Mouse (Mus musculus): Measurements from ENCODE around the gene Xrcc1. TPM values are rescaled to one million over a fixed set of nuclear protein-coding genes. Genes with fewer than 3 reads are reported as not detected.

Gene Xrcc1
- total and polyA plus RNA-seq, 3 experiments, result 81.7 to 148 (median 136) TPM

GRCm38 (mm10) chr7:24584876-24585275, 38.8 kb downstream of the Xrcc1 start:
- Histone ChIP-seq H3K9me3 (replicated peaks; ENCODE audit: low read length) (peaks cover 15% of the 10 kb centered on the region), H3K9ac (ENCODE audit: insufficient read depth, low read depth) (no peak overlapping the region), H3K27ac (ENCODE audit: insufficient read depth, low read depth) (no peak overlapping the region), H3K4me2 (ENCODE audit: insufficient read depth, low read depth, poor library complexity, severe bottlenecking) (no peak overlapping the region), H3K4me1 (ENCODE audit: control insufficient read depth in 1 of 2, insufficient read depth in 2 of 2) (no peaks in the 10 kb centered on the region), H3K4me3 (replicated peaks in 1 of 3; ENCODE audit: low read depth in 2 of 3, low read length in 2 of 3, poor library complexity in 1 of 3) (no peak overlapping the region), H3K27me3 (replicated peaks) (no peaks in the 10 kb centered on the region), H3K36me3 (replicated peaks in 1 of 2; ENCODE audit: control insufficient read depth in 1 of 2, insufficient read depth in 1 of 2, low read length in 1 of 2) (no peaks in the 10 kb centered on the region), H3K79me2 (replicated peaks; ENCODE audit: control insufficient read depth, extremely low read depth, insufficient read depth, poor library complexity, severe bottlenecking) (no peaks in the 10 kb centered on the region)
- DNase-seq (ENCODE audit: extremely low read depth), result no peak
- dilution Hi-C loops (cut with MboI; ENCODE audit: extremely low pct_ligation_motif_present, extremely low pct_unique_long_range_greater_than_20kb, low sequenced_read_pairs) (no loop called here), in situ Hi-C loops (cut with MboI; ENCODE audit: low pct_ligation_motif_present, low pct_unique_long_range_greater_than_20kb, low sequenced_read_pairs) (no loop called here)
- TF ChIP-seq KAT2A (IDR thresholded peaks at IDR 0.05; ENCODE audit: insufficient replicate concordance, low read length), result no peak
- no peak for TF ChIP-seq ETS1 (conservative IDR thresholded peaks at IDR 0.05; ENCODE audit: low read depth, low read length)
- no peak for TF ChIP-seq MXI1 (IDR thresholded peaks at IDR 0.05; ENCODE audit: low read depth, low read length)
- no peak for TF ChIP-seq HCFC1 (IDR thresholded peaks at IDR 0.05; ENCODE audit: low read depth, low read length)

DNA sequence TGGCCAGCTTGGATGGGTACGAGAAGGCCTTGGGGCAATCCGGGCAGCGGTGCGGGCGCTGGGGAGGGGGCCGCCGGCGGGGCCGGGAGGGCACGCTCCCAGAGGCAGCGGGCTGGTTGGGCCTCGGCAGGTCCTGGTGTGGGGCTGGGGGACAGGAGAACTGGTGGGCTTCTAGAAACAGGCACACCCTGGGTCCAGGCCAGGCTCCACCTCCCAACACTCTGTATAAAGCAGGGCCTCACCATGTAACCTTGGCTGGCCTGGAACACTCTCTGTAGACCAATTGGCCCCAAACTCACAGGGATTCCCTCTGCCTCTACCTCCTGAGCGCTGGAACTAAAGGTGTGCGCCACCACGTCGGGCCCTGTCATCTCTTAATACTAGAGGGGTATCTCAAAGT, 39.9 kb downstream of the Xrcc1 start:
- dilution Hi-C loops (cut with MboI; ENCODE audit: extremely low pct_ligation_motif_present, extremely low pct_unique_long_range_greater_than_20kb, low sequenced_read_pairs), result no loop called here
- H3K27me3 ChIP-seq (replicated peaks), result no peaks in the 10 kb centered on the region
- in situ Hi-C loops (cut with MboI; ENCODE audit: low pct_ligation_motif_present, low pct_unique_long_range_greater_than_20kb, low sequenced_read_pairs), result no loop called here

DNA sequence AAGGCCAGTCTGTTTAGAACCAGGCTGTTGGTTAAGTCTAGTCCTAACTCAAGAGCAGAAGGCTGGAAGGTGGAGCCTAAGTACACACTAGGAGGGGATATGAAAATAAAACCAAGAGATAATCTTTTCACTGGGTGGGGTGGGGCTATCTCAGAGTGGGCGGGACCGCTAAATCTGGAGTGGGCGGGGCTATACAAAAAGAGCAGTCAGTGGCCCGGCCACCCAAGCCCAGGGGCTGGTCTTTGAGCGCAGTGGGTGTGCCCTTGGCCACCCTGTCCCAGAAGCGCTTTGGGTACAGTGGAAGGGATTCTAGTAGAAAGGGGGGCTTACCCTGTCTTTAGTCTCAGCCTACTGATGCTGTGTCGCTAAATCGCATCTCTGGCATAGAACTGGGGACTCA, 40.7 kb downstream of the Xrcc1 start:
- no peak for DNase-seq (ENCODE audit: extremely low read depth)
- Histone ChIP-seq H3K9me3 (replicated peaks; ENCODE audit: low read length) (peaks cover 15% of the 10 kb centered on the region), H3K4me3 (replicated peaks in 1 of 3; ENCODE audit: low read depth in 2 of 3, low read length in 2 of 3, poor library complexity in 1 of 3) (no peak overlapping the region), H3K9ac (ENCODE audit: insufficient read depth, low read depth) (no peak overlapping the region), H3K4me2 (ENCODE audit: insufficient read depth, low read depth, poor library complexity, severe bottlenecking) (no peak overlapping the region), H3K27ac (ENCODE audit: insufficient read depth, low read depth) (no peak overlapping the region), H3K79me2 (replicated peaks; ENCODE audit: control insufficient read depth, extremely low read depth, insufficient read depth, poor library complexity, severe bottlenecking) (no peaks in the 10 kb centered on the region), H3K27me3 (replicated peaks) (no peaks in the 10 kb centered on the region), H3K4me1 (ENCODE audit: control insufficient read depth in 1 of 2, insufficient read depth in 2 of 2) (peaks cover 3 to 10% of the 10 kb centered on the region in 2 experiments), H3K36me3 (replicated peaks in 1 of 2; ENCODE audit: control insufficient read depth in 1 of 2, insufficient read depth in 1 of 2, low read length in 1 of 2) (no peaks in the 10 kb centered on the region)
- TF ChIP-seq JUND (conservative IDR thresholded peaks at IDR 0.05; ENCODE audit: low read depth, low read length), result no peak
- TF ChIP-seq ETS1 (conservative IDR thresholded peaks at IDR 0.05; ENCODE audit: low read depth, low read length), result no peak
- no peak for TF ChIP-seq RCOR1 (conservative IDR thresholded peaks at IDR 0.05; ENCODE audit: low read depth, low read length)
- no peak for TF ChIP-seq ZKSCAN1 (IDR thresholded peaks at IDR 0.05; ENCODE audit: borderline replicate concordance, low read depth, low read length)
- TF ChIP-seq USF1 (IDR thresholded peaks at IDR 0.05; ENCODE audit: low read depth, low read length), result no peak
- TF ChIP-seq POLR2A (IDR thresholded peaks at IDR 0.05; ENCODE audit: low read depth, low read length), result no peak
- no peak for TF ChIP-seq EP300 (IDR thresholded peaks at IDR 0.05; ENCODE audit: low read length)
- TF ChIP-seq USF2 (conservative IDR thresholded peaks at IDR 0.05; ENCODE audit: low read depth, low read length), result no peak
- dilution Hi-C loops (cut with MboI; ENCODE audit: extremely low pct_ligation_motif_present, extremely low pct_unique_long_range_greater_than_20kb, low sequenced_read_pairs) (no loop called here), in situ Hi-C loops (cut with MboI; ENCODE audit: low pct_ligation_motif_present, low pct_unique_long_range_greater_than_20kb, low sequenced_read_pairs) (no loop called here)

More for the DNA sequence above, 39.9 kb downstream of the Xrcc1 start:
- no peak overlapping the region for H3K27ac ChIP-seq (ENCODE audit: insufficient read depth, low read depth)
- no peak overlapping the region for H3K9ac ChIP-seq (ENCODE audit: insufficient read depth, low read depth)
- H3K9me3 ChIP-seq (replicated peaks; ENCODE audit: low read length), result peaks cover 15% of the 10 kb centered on the region
- H3K4me3 ChIP-seq (replicated peaks in 1 of 3; ENCODE audit: low read depth in 2 of 3, low read length in 2 of 3, poor library complexity in 1 of 3), result no peak overlapping the region
- H3K36me3 ChIP-seq (replicated peaks in 1 of 2; ENCODE audit: control insufficient read depth in 1 of 2, insufficient read depth in 1 of 2, low read length in 1 of 2), result no peaks in the 10 kb centered on the region
- no peak for DNase-seq (ENCODE audit: extremely low read depth)
- TF ChIP-seq CTCF (conservative IDR thresholded peaks at IDR 0.05 in 1 of 2, IDR thresholded peaks at IDR 0.05 in 1 of 2; ENCODE audit: low read depth in 2 of 2, low read length in 2 of 2) (no peak), PAX5 (IDR thresholded peaks at IDR 0.05; ENCODE audit: low read length) (no peak), CHD1 (IDR thresholded peaks at IDR 0.05; ENCODE audit: low read depth, low read length) (no peak), TBP (conservative IDR thresholded peaks at IDR 0.05; ENCODE audit: low read depth, low read length) (no peak), MXI1 (IDR thresholded peaks at IDR 0.05; ENCODE audit: low read depth, low read length) (no peak), EP300 (IDR thresholded peaks at IDR 0.05; ENCODE audit: low read length) (no peak), USF2 (conservative IDR thresholded peaks at IDR 0.05; ENCODE audit: low read depth, low read length) (no peak), MAX (IDR thresholded peaks at IDR 0.05; ENCODE audit: low read length) (no peak), NRF1 (IDR thresholded peaks at IDR 0.05; ENCODE audit: low read depth, low read length) (no peak), JUND (conservative IDR thresholded peaks at IDR 0.05; ENCODE audit: low read depth, low read length) (no peak), USF1 (IDR thresholded peaks at IDR 0.05; ENCODE audit: low read depth, low read length) (no peak), JUN (IDR thresholded peaks at IDR 0.05; ENCODE audit: insufficient read depth, low read depth, low read length) (no peak), RAD21 (IDR thresholded peaks at IDR 0.05; ENCODE audit: low read depth, low read length) (no peak)
- no peaks in the 10 kb centered on the region for H3K79me2 ChIP-seq (replicated peaks; ENCODE audit: control insufficient read depth, extremely low read depth, insufficient read depth, poor library complexity, severe bottlenecking)
- H3K4me1 ChIP-seq (ENCODE audit: control insufficient read depth in 1 of 2, insufficient read depth in 2 of 2), result peaks cover 3 to 10% of the 10 kb centered on the region in 2 experiments
- H3K4me2 ChIP-seq (ENCODE audit: insufficient read depth, low read depth, poor library complexity, severe bottlenecking), result no peak overlapping the region
